Mouse (Mus musculus): ENCODE data around the gene Rab22a. TPM values are rescaled to one million over a fixed set of nuclear protein-coding genes. Genes with fewer than 3 reads are reported as not detected.

Rab22a gene
- polyA plus RNA-seq, 1 experiment from 2014 or later, result 38.2 TPM

DNA sequence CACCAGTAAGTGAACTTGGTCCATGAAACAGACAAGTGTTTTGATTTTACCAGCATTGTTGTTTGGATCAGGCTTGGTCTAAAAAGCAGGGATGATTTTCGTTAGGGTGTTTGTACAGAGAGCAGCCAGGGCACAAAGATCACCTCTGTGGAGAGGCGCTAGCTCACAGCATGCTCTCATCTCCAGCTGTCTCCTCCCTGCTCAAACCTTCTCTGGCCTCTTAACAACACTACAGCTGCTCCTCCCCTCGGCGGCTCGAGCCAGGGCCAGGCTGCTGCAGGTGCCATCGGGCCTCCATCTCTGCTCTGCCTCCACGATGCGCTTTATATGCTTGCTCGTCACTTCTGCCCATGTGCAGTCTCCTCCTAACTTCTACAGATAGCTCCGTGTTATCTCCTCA, 23.2 kb downstream of the Rab22a start:
- Histone ChIP-seq H3K4me1 (ENCODE audit: control insufficient read depth, insufficient read depth, low read length) (no peaks in the 10 kb centered on the region), H3K27ac (ENCODE audit: low read depth, low read length) (no peak overlapping the region), H3K9me3 (ENCODE audit: control insufficient read depth, low read length) (no peaks in the 10 kb centered on the region), H3K36me3 (ENCODE audit: control insufficient read depth, insufficient read depth, low read length) (no peaks in the 10 kb centered on the region), H3K4me2 (no peak overlapping the region), H3K4me3 (ENCODE audit: low read depth, low read length) (no peak overlapping the region), H3K27me3 (ENCODE audit: control insufficient read depth, insufficient read depth, low read length) (no peaks in the 10 kb centered on the region), H3K9ac (ENCODE audit: low read length) (no peak overlapping the region)
- 61% methylated on average over 10 of the region's 10 CpGs for WGBS
- ATAC-seq (ENCODE audit: low FRiP score), result no peak; the same call in 1 of the 2 replicates
- no peak for DNase-seq (ENCODE audit: low spot score, missing footprints)

DNA sequence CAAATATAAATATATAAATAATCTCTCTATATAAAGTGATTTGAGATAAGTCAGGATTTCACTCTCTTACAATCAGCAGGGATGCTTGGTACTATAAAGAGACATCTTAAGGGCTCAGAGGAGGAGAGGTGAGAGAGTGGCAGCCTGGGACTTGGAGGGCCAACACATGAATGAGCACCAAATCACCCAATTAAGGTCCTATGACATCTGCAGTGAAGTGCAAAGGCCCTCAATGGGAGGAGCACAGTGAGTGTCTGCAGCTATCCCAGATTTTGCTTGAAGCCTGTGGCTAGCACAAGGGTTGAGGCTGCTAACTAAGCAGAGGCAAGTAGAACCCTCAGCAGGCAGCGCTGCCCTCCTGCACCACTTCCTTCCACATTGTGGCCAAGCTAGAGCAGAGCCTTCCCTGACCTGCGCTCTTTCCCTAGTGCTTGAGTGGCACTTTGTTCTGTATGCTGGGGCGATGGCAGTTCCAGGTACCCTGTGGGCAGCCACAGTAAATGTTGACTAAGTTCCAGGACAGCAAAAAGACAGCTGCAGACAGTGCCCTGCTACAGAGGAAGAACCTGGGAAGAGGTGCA, 26.3 kb downstream of the Rab22a start:
- Histone ChIP-seq H3K4me2 (no peak overlapping the region), H3K36me3 (ENCODE audit: control insufficient read depth, insufficient read depth, low read length) (no peaks in the 10 kb centered on the region; the same call in 1 of the 2 replicates), H3K4me1 (ENCODE audit: control insufficient read depth, insufficient read depth, low read length) (no peaks in the 10 kb centered on the region), H3K9me3 (ENCODE audit: control insufficient read depth, low read length) (no peaks in the 10 kb centered on the region), H3K9ac (ENCODE audit: low read length) (no peak overlapping the region), H3K27me3 (ENCODE audit: control insufficient read depth, insufficient read depth, low read length) (no peaks in the 10 kb centered on the region), H3K4me3 (ENCODE audit: low read depth, low read length) (no peak overlapping the region), H3K27ac (ENCODE audit: low read depth, low read length) (no peak overlapping the region)
- ATAC-seq (ENCODE audit: low FRiP score) (no peak), DNase-seq (ENCODE audit: low spot score, missing footprints) (peak; percentile 51)
- WGBS, result 96% methylated on average over 3 of the region's 3 CpGs

DNA sequence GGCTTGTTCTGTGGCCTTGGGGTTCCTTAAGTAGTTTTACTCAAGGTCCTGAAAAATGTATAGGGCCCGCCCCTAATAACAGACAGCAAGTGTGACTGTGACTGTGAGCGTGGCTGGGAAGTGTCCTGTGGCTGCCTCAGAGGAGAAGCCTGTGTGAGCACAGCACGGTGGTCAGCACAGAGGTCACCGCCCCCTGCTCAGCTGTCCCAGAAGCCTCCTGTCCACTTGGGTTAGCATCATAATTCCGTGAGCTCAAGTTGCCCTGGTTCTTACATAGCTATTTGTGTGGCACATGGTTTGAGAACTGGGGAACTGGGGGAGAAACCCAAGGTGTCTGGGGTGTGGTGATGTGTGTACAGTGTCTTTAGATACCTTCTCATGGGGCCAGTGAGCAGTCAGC, 27.8 kb downstream of the Rab22a start:
- WGBS, result 80% methylated on average over 5 of the region's 5 CpGs
- Histone ChIP-seq H3K9me3 (ENCODE audit: control insufficient read depth, low read length) (no peaks in the 10 kb centered on the region), H3K9ac (ENCODE audit: low read length) (no peak overlapping the region), H3K27ac (ENCODE audit: low read depth, low read length) (no peak overlapping the region), H3K27me3 (ENCODE audit: control insufficient read depth, insufficient read depth, low read length) (no peaks in the 10 kb centered on the region), H3K4me1 (ENCODE audit: control insufficient read depth, insufficient read depth, low read length) (no peaks in the 10 kb centered on the region), H3K4me2 (no peak overlapping the region), H3K4me3 (ENCODE audit: low read depth, low read length) (no peak overlapping the region), H3K36me3 (ENCODE audit: control insufficient read depth, insufficient read depth, low read length) (no peaks in the 10 kb centered on the region; the same call in 1 of the 2 replicates)
- DNase-seq (ENCODE audit: low spot score, missing footprints) (peak; percentile 64), ATAC-seq (ENCODE audit: low FRiP score) (no peak)

DNA sequence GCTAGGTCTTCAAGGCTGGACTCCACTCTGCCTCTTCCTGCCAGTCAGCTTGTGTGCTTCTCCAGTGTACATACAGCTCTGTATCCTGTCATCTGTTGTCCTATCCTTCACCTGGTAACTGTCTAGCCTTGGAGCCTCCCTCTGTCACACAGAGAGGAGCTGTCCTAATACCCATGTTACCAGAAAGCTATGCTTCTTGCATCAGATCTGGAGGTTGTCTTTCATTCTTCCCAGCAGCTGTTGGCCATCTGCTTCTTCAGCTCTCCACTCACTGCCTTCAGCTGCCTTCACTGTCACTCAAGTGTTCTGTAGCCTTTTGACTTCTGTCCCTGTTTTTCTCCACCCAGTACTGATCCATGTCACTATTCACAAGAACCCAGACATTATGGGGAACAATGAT, 30.3 kb downstream of the Rab22a start:
- Histone ChIP-seq H3K9ac (ENCODE audit: low read length) (no peak overlapping the region), H3K4me1 (ENCODE audit: control insufficient read depth, insufficient read depth, low read length) (no peaks in the 10 kb centered on the region), H3K9me3 (ENCODE audit: control insufficient read depth, low read length) (no peaks in the 10 kb centered on the region), H3K27me3 (ENCODE audit: control insufficient read depth, insufficient read depth, low read length) (no peaks in the 10 kb centered on the region), H3K27ac (ENCODE audit: low read depth, low read length) (no peak overlapping the region), H3K36me3 (ENCODE audit: control insufficient read depth, insufficient read depth, low read length) (no peaks in the 10 kb centered on the region; the same call in 1 of the 2 replicates), H3K4me3 (ENCODE audit: low read depth, low read length) (no peak overlapping the region), H3K4me2 (no peak overlapping the region)
- no peak for ATAC-seq (ENCODE audit: low FRiP score)
- DNase-seq (ENCODE audit: low spot score, missing footprints), result no peak

DNA sequence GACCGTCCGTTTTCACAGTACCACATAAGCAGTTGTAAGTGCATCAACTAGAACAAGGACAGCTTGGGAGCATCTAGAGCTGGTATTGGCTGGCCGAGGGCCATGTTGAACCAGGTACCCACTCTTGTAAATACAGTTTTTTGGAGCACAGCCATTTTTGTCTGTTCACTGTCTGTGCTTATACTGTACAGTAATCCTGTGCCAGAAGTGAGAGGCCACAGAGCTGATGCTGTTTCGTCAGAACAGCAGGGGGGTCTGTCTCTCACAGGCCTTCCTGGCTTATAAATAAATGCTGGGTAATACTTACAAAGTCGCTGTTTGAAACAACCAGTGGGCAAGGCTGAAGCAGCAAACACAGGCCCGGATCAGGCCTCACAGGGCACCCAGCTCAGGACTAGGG, 32.2 kb downstream of the Rab22a start:
- Histone ChIP-seq H3K36me3 (ENCODE audit: control insufficient read depth, insufficient read depth, low read length) (no peaks in the 10 kb centered on the region; the same call in 1 of the 2 replicates), H3K4me3 (ENCODE audit: low read depth, low read length) (no peak overlapping the region), H3K9me3 (ENCODE audit: control insufficient read depth, low read length) (no peaks in the 10 kb centered on the region), H3K27ac (ENCODE audit: low read depth, low read length) (no peak overlapping the region), H3K27me3 (ENCODE audit: control insufficient read depth, insufficient read depth, low read length) (no peaks in the 10 kb centered on the region), H3K4me2 (no peak overlapping the region), H3K9ac (ENCODE audit: low read length) (no peak overlapping the region), H3K4me1 (ENCODE audit: control insufficient read depth, insufficient read depth, low read length) (no peaks in the 10 kb centered on the region)
- 91% methylated on average over 6 of the region's 6 CpGs for WGBS
- ATAC-seq (ENCODE audit: low FRiP score) (no peak), DNase-seq (ENCODE audit: low spot score, missing footprints) (no peak)

DNA sequence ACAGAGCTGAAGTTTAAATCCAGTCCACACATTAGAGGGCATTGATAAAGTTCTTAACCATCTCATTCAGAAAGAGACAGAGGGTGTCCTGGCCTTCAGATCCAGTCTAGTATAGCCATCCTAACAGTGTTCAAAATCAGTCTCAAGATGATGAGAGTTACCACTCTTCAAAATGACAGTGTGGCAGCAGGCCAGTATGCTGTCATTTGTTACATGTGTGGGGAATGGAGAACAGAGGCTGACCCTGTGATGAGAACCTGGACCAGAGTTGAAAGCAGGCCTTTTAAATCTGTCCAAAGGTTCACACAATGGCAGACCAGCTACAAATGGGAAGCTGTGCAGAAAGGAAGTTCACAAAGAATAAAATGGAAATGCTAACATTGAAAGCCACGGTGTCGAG, 33.1 kb downstream of the Rab22a start:
- Histone ChIP-seq H3K27me3 (ENCODE audit: control insufficient read depth, insufficient read depth, low read length) (no peaks in the 10 kb centered on the region), H3K4me2 (no peak overlapping the region), H3K4me3 (ENCODE audit: low read depth, low read length) (no peak overlapping the region), H3K36me3 (ENCODE audit: control insufficient read depth, insufficient read depth, low read length) (no peaks in the 10 kb centered on the region; the same call in 1 of the 2 replicates), H3K27ac (ENCODE audit: low read depth, low read length) (no peak overlapping the region), H3K9me3 (ENCODE audit: control insufficient read depth, low read length) (no peaks in the 10 kb centered on the region), H3K4me1 (ENCODE audit: control insufficient read depth, insufficient read depth, low read length) (no peaks in the 10 kb centered on the region), H3K9ac (ENCODE audit: low read length) (no peak overlapping the region)
- no peak for ATAC-seq (ENCODE audit: low FRiP score)
- no peak for DNase-seq (ENCODE audit: low spot score, missing footprints)
- 94% methylated on average over 2 of the region's 2 CpGs for WGBS

DNA sequence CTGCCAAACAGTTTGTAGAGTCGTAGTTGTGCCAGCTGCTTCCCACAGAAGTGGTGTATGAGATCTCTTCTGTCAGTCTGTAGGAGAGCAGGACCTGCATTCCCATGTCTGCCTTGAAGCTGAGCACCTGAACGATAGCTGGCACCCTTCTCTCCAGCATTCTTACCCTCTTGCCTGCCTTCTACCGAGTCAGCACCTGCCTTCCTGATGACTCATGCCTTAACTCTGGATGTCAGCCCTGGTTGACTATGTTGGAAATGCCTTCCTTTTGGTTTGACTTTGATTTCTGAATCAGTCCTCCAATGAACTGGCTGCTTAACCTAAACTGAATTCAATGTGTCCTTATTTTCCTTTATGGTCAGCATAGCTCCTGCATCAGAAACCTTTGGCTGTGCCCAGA, 39.3 kb downstream of the Rab22a start:
- Histone ChIP-seq H3K4me1 (ENCODE audit: control insufficient read depth, insufficient read depth, low read length) (no peaks in the 10 kb centered on the region), H3K9ac (ENCODE audit: low read length) (no peak overlapping the region), H3K27ac (ENCODE audit: low read depth, low read length) (no peak overlapping the region), H3K9me3 (ENCODE audit: control insufficient read depth, low read length) (no peaks in the 10 kb centered on the region), H3K36me3 (ENCODE audit: control insufficient read depth, insufficient read depth, low read length) (peaks cover 4% of the 10 kb centered on the region; the same call in 1 of the 2 replicates), H3K4me3 (ENCODE audit: low read depth, low read length) (no peak overlapping the region), H3K27me3 (ENCODE audit: control insufficient read depth, insufficient read depth, low read length) (no peaks in the 10 kb centered on the region), H3K4me2 (no peak overlapping the region)
- WGBS, result 90% methylated on average over 3 of the region's 3 CpGs
- DNase-seq (ENCODE audit: low spot score, missing footprints) (no peak), ATAC-seq (ENCODE audit: low FRiP score) (no peak)

DNA sequence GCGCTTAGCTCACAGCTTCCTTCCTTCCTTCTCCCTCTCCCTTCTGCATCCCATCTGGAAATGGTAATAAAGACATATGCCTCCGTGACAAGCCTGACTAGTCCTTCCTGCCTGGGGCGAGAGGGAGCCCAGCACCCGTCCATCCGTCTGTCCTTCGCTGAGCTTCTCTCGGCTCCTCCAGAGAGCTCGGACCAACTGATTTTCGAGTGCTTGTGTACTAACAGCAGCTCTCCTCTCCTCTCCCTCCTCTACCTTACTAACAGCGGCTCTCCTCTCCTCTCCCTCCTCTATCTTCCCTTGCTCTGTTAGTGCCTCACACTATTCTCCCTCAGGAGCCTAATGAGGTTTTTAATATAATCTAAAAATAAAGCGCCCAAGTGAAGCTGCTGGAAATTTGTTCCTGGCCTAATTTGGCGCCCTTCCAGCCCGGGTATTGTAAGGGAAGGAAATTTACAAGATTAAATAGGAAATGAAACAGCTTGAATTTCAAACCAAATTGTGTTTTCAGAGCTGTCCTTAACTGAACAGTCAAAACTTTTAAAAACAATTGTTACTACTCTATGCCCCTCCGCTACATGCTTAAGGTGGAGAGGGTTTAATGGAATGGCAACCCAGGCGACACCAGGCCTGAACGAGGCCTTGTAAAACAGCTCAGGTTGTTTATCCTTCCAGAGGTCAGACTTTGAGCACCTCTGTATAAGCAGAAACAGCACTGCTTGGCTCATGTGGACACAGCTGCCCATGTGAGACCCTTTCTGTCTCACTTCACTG, 42.7 kb downstream of the Rab22a start:
- Histone ChIP-seq H3K4me1 (ENCODE audit: control insufficient read depth, insufficient read depth, low read length) (no peaks in the 10 kb centered on the region), H3K27me3 (ENCODE audit: control insufficient read depth, insufficient read depth, low read length) (no peaks in the 10 kb centered on the region), H3K4me3 (ENCODE audit: low read depth, low read length) (no peak overlapping the region), H3K36me3 (ENCODE audit: control insufficient read depth, insufficient read depth, low read length) (peaks cover 4% of the 10 kb centered on the region; the same call in 1 of the 2 replicates), H3K27ac (ENCODE audit: low read depth, low read length) (no peak overlapping the region), H3K9ac (ENCODE audit: low read length) (no peak overlapping the region), H3K4me2 (no peak overlapping the region), H3K9me3 (ENCODE audit: control insufficient read depth, low read length) (no peaks in the 10 kb centered on the region)
- no peak for DNase-seq (ENCODE audit: low spot score, missing footprints)
- WGBS, result 88% methylated on average over 16 of the region's 16 CpGs
- ATAC-seq (ENCODE audit: low FRiP score), result no peak

DNA sequence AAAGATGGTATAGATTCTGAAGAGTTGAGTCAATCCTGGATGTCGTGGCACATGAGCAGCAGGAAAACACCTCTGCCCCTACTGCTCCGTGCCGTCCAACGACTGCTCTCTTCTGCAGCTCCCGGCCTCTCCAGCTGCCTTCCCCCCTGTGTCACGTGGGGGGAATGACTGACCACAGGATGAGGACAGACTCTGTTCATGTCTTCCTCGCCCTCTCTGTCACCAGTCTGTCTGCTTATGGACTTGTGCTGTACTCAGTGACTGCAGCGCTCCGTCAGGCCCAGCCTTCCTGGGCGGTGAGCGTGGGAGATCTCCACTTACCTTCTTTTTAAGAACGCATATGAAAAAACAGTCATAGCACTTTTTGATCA, 43.3 kb downstream of the Rab22a start:
- Histone ChIP-seq H3K4me2 (no peak overlapping the region), H3K4me1 (ENCODE audit: control insufficient read depth, insufficient read depth, low read length) (no peaks in the 10 kb centered on the region), H3K27me3 (ENCODE audit: control insufficient read depth, insufficient read depth, low read length) (no peaks in the 10 kb centered on the region), H3K9ac (ENCODE audit: low read length) (no peak overlapping the region), H3K4me3 (ENCODE audit: low read depth, low read length) (no peak overlapping the region), H3K36me3 (ENCODE audit: control insufficient read depth, insufficient read depth, low read length) (0 out of 2 replicates have a peak, but pooled peaks cover 4% of the 10 kb centered on the region), H3K9me3 (ENCODE audit: control insufficient read depth, low read length) (no peaks in the 10 kb centered on the region), H3K27ac (ENCODE audit: low read depth, low read length) (no peak overlapping the region)
- WGBS, result 94% methylated on average over 12 of the region's 12 CpGs
- ATAC-seq (ENCODE audit: low FRiP score) (no peak), DNase-seq (ENCODE audit: low spot score, missing footprints) (no peak)
